ENCODE assay signal across 8 mouse cellular contexts in genomic region chr5:90652724-90653123, GRCm38 (mm10). TPM values are rescaled to one million over a fixed set of nuclear protein-coding genes. Genes with fewer than 3 reads are reported as not detected.
A peak's percentile ranks its signal among the peaks of the same experiment; 100 is the strongest.
DNase-seq lines count a peak whose midpoint lies in the region; ATAC-seq lines count a peak whose summit lies in the region.

No protein-coding gene starts in this region.

- no peaks in the 10 kb centered on the region for H3K9me3 ChIP-seq in forebrain, embryonic 11.5 days (ENCODE audit: control insufficient read depth, low read length)
- no peaks in the 10 kb centered on the region for H3K9me3 ChIP-seq in forebrain, embryonic 10.5 days

- 8% methylated on average over 3 of the region's 3 CpGs for WGBS in forebrain, embryonic 11.5 days
- whole genome bisulfite sequencing in forebrain, embryonic 10.5 days: 11% methylated on average over 3 of the region's 3 CpGs

- H3K27ac ChIP-seq in forebrain, embryonic 11.5 days (ENCODE audit: low read depth, low read length): no peak overlapping the region
- no peak overlapping the region for H3K27ac ChIP-seq in forebrain, embryonic 10.5 days

- H3K36me3 ChIP-seq in forebrain, embryonic 11.5 days (ENCODE audit: control insufficient read depth, insufficient read depth, low read length): no peaks in the 10 kb centered on the region
- H3K36me3 ChIP-seq in forebrain, embryonic 10.5 days (replicated peaks): no peaks in the 10 kb centered on the region

- no peak overlapping the region for H3K4me3 ChIP-seq in forebrain, embryonic 11.5 days (ENCODE audit: low read depth, low read length)
- no peak overlapping the region for H3K4me3 ChIP-seq in forebrain, embryonic 10.5 days

- no peaks in the 10 kb centered on the region for H3K27me3 ChIP-seq in forebrain, embryonic 11.5 days (ENCODE audit: control insufficient read depth, insufficient read depth, low read length)
- H3K27me3 ChIP-seq in forebrain, embryonic 10.5 days (ENCODE audit: poor library complexity, severe bottlenecking): no peaks in the 10 kb centered on the region

- H3K4me1 ChIP-seq in forebrain, embryonic 11.5 days (replicated peaks; ENCODE audit: control insufficient read depth, insufficient read depth, low read length): no peaks in the 10 kb centered on the region
- peaks cover 6% of the 10 kb centered on the region; the same call in 1 of the 2 replicates for H3K4me1 ChIP-seq in forebrain, embryonic 10.5 days

- no peak for DNase-seq in forebrain, embryonic 11.5 days (ENCODE audit: low spot score)
- DNase-seq in forebrain, embryonic 10.5 days (ENCODE audit: extremely low spot score, low spot score): no peak
- DNase-seq in cerebellum, adult 11 months: peak; percentile 13
- peak; percentile 70 for DNase-seq in forelimb bud, embryonic 11.5 days (ENCODE audit: low read depth, low spot score)
- peak; percentile 77 for DNase-seq in kidney, postnatal 14 days
- DNase-seq in lung, postnatal 10 days: peak; percentile 78
- DNase-seq in right cerebral cortex, adult 18-20 months: peak; percentile 68

- H3K9ac ChIP-seq in forebrain, embryonic 11.5 days (ENCODE audit: low read length): no peak overlapping the region

- peak; percentile 69 for ATAC-seq in forebrain, embryonic 11.5 days (replicated peaks; ENCODE audit: low FRiP score)
- peak; percentile 62 for ATAC-seq in CD4-positive, CD25-positive, alpha-beta regulatory T cell, adult 4 months

- no peak overlapping the region for H3K4me2 ChIP-seq in forebrain, embryonic 11.5 days (ENCODE audit: low read depth, low read length, severe bottlenecking)

RNA-seq across cellular contexts. Expression of gene Rassf6, which starts 12.3 kb away (rescaled TPM):
- polyA plus RNA-seq in forebrain, embryonic 11.5 days (2014; fragmentation: Nextera tagmentation; extraction: Ambion mirVana): 0.51 and 0.52 TPM in 2 replicates
- polyA plus RNA-seq in forebrain, embryonic 10.5 days (2016; fragmentation: Nextera tagmentation; extraction: Ambion mirVana): 0.09 and 0.23 TPM in 2 replicates
- polyA plus RNA-seq in CD4-positive, CD25-positive, alpha-beta regulatory T cell, adult 4 months (2017; shearing (Covaris generic)): 1 to 10 TPM; 2.0 to 2.9 TPM

Comparison
In these comparisons a context has a peak if more than half of its experiments do, and no peak if none do; other contexts are left out.
1. DNase-seq: peak in cerebellum, adult 11 months (single experiment), forelimb bud, embryonic 11.5 days (single experiment), kidney, postnatal 14 days (single experiment), lung, postnatal 10 days (single experiment) and right cerebral cortex, adult 18-20 months (single experiment); none in forebrain, embryonic 11.5 days (single experiment) and forebrain, embryonic 10.5 days (single experiment).